16 mouse cellular contexts compared by ENCODE assay signal in the genomic region with DNA sequence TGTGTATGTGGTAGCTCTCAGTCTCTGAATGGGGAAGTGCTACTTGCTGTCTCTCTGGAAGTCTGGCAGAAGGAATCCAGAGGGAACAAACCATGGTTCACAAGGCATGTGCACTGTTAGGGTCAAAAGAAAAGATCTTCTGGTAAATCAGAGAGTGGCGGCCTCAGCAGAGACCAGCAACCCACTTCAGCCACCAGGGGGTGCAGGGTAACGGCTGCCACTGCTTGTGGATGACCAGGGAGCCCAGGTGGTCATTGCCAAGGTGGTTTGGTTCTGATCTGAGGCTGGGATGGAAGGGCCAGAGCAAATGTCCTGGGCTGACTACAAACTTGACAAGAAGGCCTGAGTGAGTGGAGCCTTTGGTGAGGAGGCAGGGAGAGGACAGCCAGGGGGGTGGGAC.
DNase-seq lines count a peak whose midpoint lies in the region; ATAC-seq and TF ChIP-seq lines count a peak whose summit lies in the region.
"Had no signal": no experiment of that assay in that cellular context is flagged by ENCODE, and none has a peak within 500 bp of the region (broad histone marks: within the 10 kb centered on the region; RNA-seq: fewer than 3 reads in every experiment).

No protein-coding gene starts in this region.

- H3K27me3 ChIP-seq in forebrain, postnatal 0 days (ENCODE audit: insufficient read depth, low read length): no peaks in the 10 kb centered on the region
- 0 out of 2 replicates have a peak, but pooled peaks cover 13% of the 10 kb centered on the region for H3K27me3 ChIP-seq in forebrain, embryonic 10.5 days (ENCODE audit: poor library complexity, severe bottlenecking)
- peaks cover 14% of the 10 kb centered on the region for H3K27me3 ChIP-seq in kidney, embryonic 15.5 days
- H3K27me3 ChIP-seq in midbrain, postnatal 0 days (ENCODE audit: insufficient read depth, low read length): no peaks in the 10 kb centered on the region
- H3K27me3 ChIP-seq in midbrain, embryonic 10.5 days (ENCODE audit: low read depth, poor library complexity, severe bottlenecking): peaks cover 4% of the 10 kb centered on the region; the same call in 1 of the 2 replicates
- no peaks in the 10 kb centered on the region for H3K27me3 ChIP-seq in small intestine, adult 2 months (ENCODE audit: control insufficient read depth, insufficient read depth, low read length)
- H3K27me3 ChIP-seq in forebrain, embryonic 16.5 days (replicated peaks; ENCODE audit: control insufficient read depth, insufficient read depth, low read length): no peaks in the 10 kb centered on the region
- H3K27me3 ChIP-seq: embryonic facial prominence, embryonic 15.5 days; forebrain, embryonic 12.5 days; midbrain, embryonic 15.5 days; stomach, embryonic 15.5 days had no signal

- WGBS in forebrain, postnatal 0 days: 55% methylated on average over 2 of the region's 2 CpGs
- 64% methylated on average over 2 of the region's 2 CpGs for WGBS in forebrain, embryonic 10.5 days
- 57% methylated on average over 2 of the region's 2 CpGs for WGBS in kidney, embryonic 15.5 days
- WGBS in midbrain, postnatal 0 days: 67% methylated on average over 2 of the region's 2 CpGs
- WGBS in midbrain, embryonic 10.5 days: 63% methylated on average over 2 of the region's 2 CpGs
- 55% methylated on average over 2 of the region's 2 CpGs for WGBS in small intestine, adult 2 months
- WGBS in forebrain, embryonic 16.5 days: 57% methylated on average over 2 of the region's 2 CpGs

- no peaks in the 10 kb centered on the region; the same call in 1 of the 2 replicates for H3K4me1 ChIP-seq in forebrain, postnatal 0 days (ENCODE audit: insufficient read depth)
- peaks cover 7% of the 10 kb centered on the region; the same call in 1 of the 2 replicates for H3K4me1 ChIP-seq in forebrain, embryonic 10.5 days
- no peaks in the 10 kb centered on the region for H3K4me1 ChIP-seq in kidney, embryonic 15.5 days
- 0 out of 2 replicates have a peak, but pooled peaks cover 3% of the 10 kb centered on the region for H3K4me1 ChIP-seq in midbrain, postnatal 0 days (ENCODE audit: insufficient read depth, low read length)
- H3K4me1 ChIP-seq in midbrain, embryonic 10.5 days: peaks cover 8% of the 10 kb centered on the region; the same call in 1 of the 2 replicates
- no peaks in the 10 kb centered on the region for H3K4me1 ChIP-seq in small intestine, adult 2 months (ENCODE audit: control insufficient read depth, insufficient read depth, insufficient read length, low read length)
- H3K4me1 ChIP-seq in forebrain, embryonic 16.5 days (replicated peaks; ENCODE audit: control insufficient read depth, insufficient read depth, low read length): peaks cover 10% of the 10 kb centered on the region
- H3K4me1 ChIP-seq: embryonic facial prominence, embryonic 15.5 days; stomach, embryonic 15.5 days had no signal

- ATAC-seq in forebrain, postnatal 0 days: no peak
- no peak for ATAC-seq in kidney, embryonic 15.5 days (replicated peaks; ENCODE audit: low FRiP score)
- no peak for ATAC-seq in midbrain, postnatal 0 days (ENCODE audit: low FRiP score)
- no peak for ATAC-seq in forebrain, embryonic 16.5 days
- ATAC-seq: midbrain, embryonic 15.5 days had no signal

- TF ChIP-seq CTCF in forebrain, postnatal 0 days (IDR thresholded peaks at IDR 0.05; ENCODE audit: low read depth): peak; percentile 45
- peak; percentile 52 for TF ChIP-seq CTCF in midbrain, postnatal 0 days (IDR thresholded peaks at IDR 0.05)
- TF ChIP-seq CTCF in small intestine, adult 2 months (IDR thresholded peaks at IDR 0.05; ENCODE audit: extremely low read depth, insufficient read length, insufficient replicate concordance, low read depth, low read length): peak; percentile 8; the same call in 1 of the 2 replicates

- H3K27ac ChIP-seq in forebrain, postnatal 0 days (ENCODE audit: low read depth, low read length): no peak overlapping the region
- no peak overlapping the region for H3K27ac ChIP-seq in forebrain, embryonic 10.5 days
- no peak overlapping the region for H3K27ac ChIP-seq in kidney, embryonic 15.5 days
- no peak overlapping the region for H3K27ac ChIP-seq in midbrain, postnatal 0 days (ENCODE audit: low read depth, low read length)
- H3K27ac ChIP-seq in midbrain, embryonic 10.5 days (replicated peaks): no peak overlapping the region
- H3K27ac ChIP-seq in small intestine, adult 2 months (ENCODE audit: insufficient read depth, low read depth, low read length): no peak overlapping the region
- H3K27ac ChIP-seq in forebrain, embryonic 16.5 days (ENCODE audit: low read length): no peak overlapping the region
- H3K27ac ChIP-seq: embryonic facial prominence, embryonic 15.5 days; forebrain, embryonic 12.5 days; limb, embryonic 15.5 days; midbrain, embryonic 15.5 days; stomach, embryonic 15.5 days had no signal

- H3K4me2 ChIP-seq in forebrain, postnatal 0 days (ENCODE audit: low read depth): no peak overlapping the region
- H3K4me2 ChIP-seq in kidney, embryonic 15.5 days: no peak overlapping the region
- H3K4me2 ChIP-seq in midbrain, postnatal 0 days (ENCODE audit: low read depth, low read length, poor library complexity, severe bottlenecking): no peak overlapping the region
- H3K4me2 ChIP-seq in forebrain, embryonic 16.5 days (ENCODE audit: low read length): no peak overlapping the region
- H3K4me2 ChIP-seq: embryonic facial prominence, embryonic 15.5 days; forebrain, embryonic 12.5 days; limb, embryonic 15.5 days; midbrain, embryonic 15.5 days; stomach, embryonic 15.5 days had no signal

- no peaks in the 10 kb centered on the region for H3K36me3 ChIP-seq in forebrain, postnatal 0 days (ENCODE audit: insufficient read depth)
- no peaks in the 10 kb centered on the region for H3K36me3 ChIP-seq in forebrain, embryonic 10.5 days (replicated peaks)
- H3K36me3 ChIP-seq in kidney, embryonic 15.5 days: no peaks in the 10 kb centered on the region
- H3K36me3 ChIP-seq in midbrain, postnatal 0 days (ENCODE audit: insufficient read depth, low read length): no peaks in the 10 kb centered on the region
- H3K36me3 ChIP-seq in midbrain, embryonic 10.5 days: no peaks in the 10 kb centered on the region
- H3K36me3 ChIP-seq in small intestine, adult 2 months (ENCODE audit: control insufficient read depth, insufficient read depth, low read length): no peaks in the 10 kb centered on the region
- H3K36me3 ChIP-seq in forebrain, embryonic 16.5 days (ENCODE audit: control insufficient read depth, insufficient read depth): no peaks in the 10 kb centered on the region
- H3K36me3 ChIP-seq: embryonic facial prominence, embryonic 15.5 days; forebrain, embryonic 12.5 days; limb, embryonic 15.5 days; midbrain, embryonic 15.5 days; stomach, embryonic 15.5 days had no signal

- no peaks in the 10 kb centered on the region for H3K9me3 ChIP-seq in forebrain, postnatal 0 days (ENCODE audit: low read length)
- H3K9me3 ChIP-seq in forebrain, embryonic 10.5 days: no peaks in the 10 kb centered on the region
- H3K9me3 ChIP-seq in kidney, embryonic 15.5 days (replicated peaks): no peaks in the 10 kb centered on the region
- no peaks in the 10 kb centered on the region for H3K9me3 ChIP-seq in midbrain, postnatal 0 days (ENCODE audit: low read length)
- H3K9me3 ChIP-seq in midbrain, embryonic 10.5 days (replicated peaks): no peaks in the 10 kb centered on the region
- H3K9me3 ChIP-seq in forebrain, embryonic 16.5 days (ENCODE audit: control insufficient read depth, low read length): no peaks in the 10 kb centered on the region
- H3K9me3 ChIP-seq: embryonic facial prominence, embryonic 15.5 days; forebrain, embryonic 12.5 days; limb, embryonic 15.5 days; midbrain, embryonic 15.5 days; stomach, embryonic 15.5 days had no signal

- no peak overlapping the region for H3K4me3 ChIP-seq in forebrain, postnatal 0 days (ENCODE audit: low read depth, low read length)
- no peak overlapping the region for H3K4me3 ChIP-seq in forebrain, embryonic 10.5 days
- no peak overlapping the region for H3K4me3 ChIP-seq in kidney, embryonic 15.5 days (replicated peaks)
- no peak overlapping the region for H3K4me3 ChIP-seq in midbrain, postnatal 0 days (ENCODE audit: low read depth, low read length)
- no peak overlapping the region for H3K4me3 ChIP-seq in midbrain, embryonic 10.5 days
- H3K4me3 ChIP-seq in small intestine, adult 2 months (ENCODE audit: low read depth, low read length): no peak overlapping the region
- no peak overlapping the region for H3K4me3 ChIP-seq in forebrain, embryonic 16.5 days (replicated peaks; ENCODE audit: low read length)
- H3K4me3 ChIP-seq: embryonic facial prominence, embryonic 15.5 days; forebrain, embryonic 12.5 days; limb, embryonic 15.5 days; midbrain, embryonic 15.5 days; stomach, embryonic 15.5 days had no signal

- no peak overlapping the region for H3K9ac ChIP-seq in forebrain, postnatal 0 days
- H3K9ac ChIP-seq in kidney, embryonic 15.5 days: no peak overlapping the region
- H3K9ac ChIP-seq in midbrain, postnatal 0 days (replicated peaks; ENCODE audit: low read length, poor library complexity, severe bottlenecking): no peak overlapping the region
- no peak overlapping the region for H3K9ac ChIP-seq in forebrain, embryonic 16.5 days (replicated peaks; ENCODE audit: low read depth, low read length)
- H3K9ac ChIP-seq: embryonic facial prominence, embryonic 15.5 days; forebrain, embryonic 12.5 days; limb, embryonic 15.5 days; midbrain, embryonic 15.5 days; stomach, embryonic 15.5 days had no signal

- no peak for TF ChIP-seq POLR2A in small intestine, adult 2 months (IDR thresholded peaks at IDR 0.05; ENCODE audit: low read depth, low read length)

- no peak for DNase-seq in forebrain, postnatal 0 days
- DNase-seq in forebrain, embryonic 10.5 days (ENCODE audit: extremely low spot score, low spot score): no peak
- DNase-seq in kidney, postnatal 4 days: peak; percentile 30
- no peak for DNase-seq in midbrain, postnatal 0 days (ENCODE audit: low spot score)
- DNase-seq in midbrain, embryonic 10.5 days (ENCODE audit: low spot score): no peak
- DNase-seq: adrenal gland, postnatal 10 days; heart, adult 11 months; lung, postnatal 36 days had no signal

Comparison
In these comparisons a context has a peak if more than half of its experiments do, and no peak if none do; other contexts are left out.
1. DNase-seq: peak in kidney, postnatal 4 days (2 of 2); none in forebrain, postnatal 0 days (single experiment), forebrain, embryonic 10.5 days (single experiment), midbrain, postnatal 0 days (single experiment) and midbrain, embryonic 10.5 days (single experiment).
2. Peak in every context shown above with its lines, with median percentiles within 50 percentile points of each other: CTCF ChIP-seq.